Mouse (Mus musculus) retina, adult 2 months (tissue): ENCODE results near the gene Smap1.

Experiments
- DNase-seq: peaks from one replicate; pipeline ENCODE4 v3.0.0-alpha.2; 2012; ENCODE audit warnings: low read depth, low spot score

Smap1 gene

GRCm38 (mm10) chr1:23920275-23920674, 1.8 kb downstream of the Smap1 start:
- no peak for DNase-seq

GRCm38 (mm10) chr1:23919086-23919485, 3.0 kb downstream of the Smap1 start:
- DNase-seq: no peak

- no peak for DNase-seq
Measured at GRCm38 (mm10) chr1:23915483-23915882, 6.6 kb downstream of the Smap1 start.

- DNase-seq: no peak
Measured at GRCm38 (mm10) chr1:23912988-23913387, 9.1 kb downstream of the Smap1 start.

DNA sequence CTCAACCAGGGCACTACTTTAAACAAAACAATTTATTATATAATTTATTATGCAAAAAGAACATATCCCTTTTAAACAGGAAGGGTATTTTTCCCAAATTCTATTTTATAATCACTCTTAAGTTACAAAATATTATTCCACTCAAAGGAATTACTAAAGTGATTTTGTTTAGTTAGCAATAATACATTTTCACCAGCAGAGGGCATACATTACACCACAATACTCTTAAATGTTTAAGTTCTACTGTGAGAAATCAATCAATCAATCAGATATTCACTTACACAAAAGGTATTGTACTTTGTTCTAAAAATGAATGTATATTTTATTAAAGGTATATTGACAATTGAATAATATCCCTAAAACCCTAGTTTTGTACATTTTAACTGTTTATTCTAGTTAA, 16.0 kb downstream of the Smap1 start:
- no peak for DNase-seq

DNA sequence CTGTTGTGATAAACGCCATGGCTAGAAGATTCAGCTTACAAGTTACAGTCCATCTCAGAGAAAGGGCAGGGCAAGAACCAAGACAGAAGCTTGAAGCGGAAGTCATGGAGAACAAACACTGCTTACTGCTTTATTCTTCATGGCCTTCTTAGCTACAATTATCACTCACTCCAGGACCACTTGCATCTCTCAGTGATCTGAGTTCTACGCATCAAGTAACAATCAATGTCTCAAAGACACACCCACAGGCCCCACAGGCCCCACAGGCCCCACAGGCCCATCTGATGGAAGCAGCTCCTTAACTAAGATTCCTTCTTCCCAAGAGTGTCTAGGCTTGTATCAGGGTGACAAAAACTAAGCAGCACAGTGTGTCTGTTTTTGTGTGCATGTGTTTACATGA, 18.8 kb downstream of the Smap1 start:
- DNase-seq: no peak

- no peak for DNase-seq
Measured at GRCm38 (mm10) chr1:23902736-23903135, 19.4 kb downstream of the Smap1 start.

DNA sequence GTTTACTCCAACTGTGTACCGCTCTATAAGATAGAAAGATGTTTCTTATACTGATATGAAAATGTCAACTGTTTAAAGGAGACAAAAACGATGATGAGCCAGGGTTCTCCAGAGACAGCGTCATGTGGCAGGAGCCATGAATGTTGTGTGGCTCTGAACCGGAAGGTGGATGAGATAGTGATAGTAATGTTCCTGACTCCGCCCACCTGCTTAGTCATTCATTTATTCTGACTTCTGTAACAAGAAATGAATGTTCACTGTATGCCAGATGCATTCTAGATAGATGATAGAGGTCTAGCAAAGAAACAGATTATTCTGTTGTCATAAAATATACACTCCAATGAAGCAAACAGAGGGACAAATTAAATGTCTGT, 22.5 kb downstream of the Smap1 start:
- no peak for DNase-seq

DNA sequence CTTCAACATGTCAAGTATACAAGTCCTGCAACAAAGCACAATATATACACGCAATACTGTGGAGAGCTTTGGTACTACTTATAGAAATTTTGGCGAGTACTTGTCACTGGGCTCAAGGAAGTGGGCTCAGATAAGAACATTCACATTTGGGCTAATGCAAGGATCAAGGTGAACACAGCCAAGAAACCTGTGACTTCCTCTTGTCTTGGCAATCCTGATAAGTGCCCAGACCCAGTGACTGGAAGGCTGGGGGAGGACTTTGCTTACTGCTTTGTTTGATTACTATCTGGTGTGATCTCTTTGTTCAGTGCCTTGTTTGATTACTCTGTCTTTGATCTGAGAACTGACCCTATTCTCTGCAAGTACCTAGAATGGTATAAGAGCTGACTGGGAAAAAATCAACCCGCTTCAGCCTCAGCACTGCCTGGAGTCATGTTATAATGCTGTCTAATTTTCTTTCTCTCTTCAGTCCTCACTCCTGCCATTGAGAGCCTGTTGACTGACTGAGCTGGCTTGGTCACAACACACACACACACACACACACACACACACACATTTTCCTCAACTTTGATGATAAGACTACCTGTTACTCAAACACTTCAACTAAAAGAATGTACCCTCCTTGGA, 23.0 kb downstream of the Smap1 start:
- DNase-seq: no peak

GRCm38 (mm10) chr1:23892072-23892471, 30.0 kb downstream of the Smap1 start:
- no peak for DNase-seq

DNA sequence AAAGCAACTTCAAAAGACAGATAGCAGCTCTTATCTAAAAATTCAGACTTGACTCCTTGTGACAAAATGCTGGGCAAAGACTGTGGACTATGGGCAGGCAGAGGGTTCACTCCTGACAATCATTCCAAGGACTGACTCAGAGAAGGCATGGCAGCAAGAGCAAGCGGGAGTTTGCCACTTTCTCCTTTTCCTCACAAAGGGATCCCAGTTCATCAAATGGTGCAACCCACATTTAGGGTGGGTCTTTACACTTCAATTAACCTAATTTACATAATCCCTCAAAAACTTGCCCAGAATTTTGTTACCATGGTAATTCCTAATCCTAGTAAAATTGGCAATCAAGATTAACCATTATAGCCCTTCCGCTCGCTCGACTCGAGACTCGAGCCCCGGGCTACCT, 37.2 kb downstream of the Smap1 start:
- no peak for DNase-seq

DNA sequence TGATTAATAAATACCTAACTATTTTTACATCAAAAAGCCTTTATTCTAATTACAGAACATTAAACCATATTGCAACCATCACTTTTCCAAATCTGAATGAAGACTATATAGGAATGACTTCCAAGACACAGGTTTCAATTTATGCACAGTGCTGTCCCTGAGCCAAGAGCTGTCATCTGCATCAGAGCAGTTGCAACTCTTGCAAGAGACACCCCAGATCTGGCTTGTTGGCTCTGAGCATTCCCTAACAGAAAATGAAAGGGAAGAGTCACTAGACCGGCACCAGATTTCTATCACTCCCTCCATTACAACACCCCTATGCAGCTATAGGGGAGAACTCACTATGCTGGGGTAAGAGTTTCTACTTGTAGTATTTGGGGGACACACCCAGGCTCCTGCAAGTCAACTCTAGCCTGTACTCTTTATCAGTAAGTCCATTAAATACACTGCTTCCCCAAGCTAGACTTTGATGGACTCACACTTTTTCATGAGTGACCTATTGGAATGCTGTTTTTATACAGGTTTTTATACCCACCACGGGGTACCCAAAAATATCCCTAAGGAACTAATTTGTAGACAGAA, 37.9 kb downstream of the Smap1 start:
- DNase-seq: no peak

DNA sequence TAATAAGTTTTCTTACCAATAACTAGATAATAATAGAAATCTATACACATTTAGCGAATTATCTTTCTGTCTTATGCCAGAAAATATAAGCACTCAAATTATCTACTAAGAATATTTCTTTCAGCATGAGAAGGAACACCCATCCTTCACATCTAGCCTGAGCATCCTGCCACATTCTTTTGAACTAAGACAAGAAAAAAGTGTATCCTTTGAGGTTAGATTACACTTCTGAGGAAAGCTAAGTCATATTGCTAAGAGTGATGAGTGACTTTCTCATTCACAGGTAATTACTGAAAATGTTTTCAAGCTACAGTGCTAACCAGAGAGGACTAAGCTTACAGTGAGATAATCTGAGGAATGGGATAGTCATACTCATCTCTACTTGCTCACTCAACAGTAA, 39.4 kb downstream of the Smap1 start:
- no peak for DNase-seq

- DNase-seq: no peak
Measured at GRCm38 (mm10) chr1:23872194-23872593, 49.9 kb downstream of the Smap1 start.

DNA sequence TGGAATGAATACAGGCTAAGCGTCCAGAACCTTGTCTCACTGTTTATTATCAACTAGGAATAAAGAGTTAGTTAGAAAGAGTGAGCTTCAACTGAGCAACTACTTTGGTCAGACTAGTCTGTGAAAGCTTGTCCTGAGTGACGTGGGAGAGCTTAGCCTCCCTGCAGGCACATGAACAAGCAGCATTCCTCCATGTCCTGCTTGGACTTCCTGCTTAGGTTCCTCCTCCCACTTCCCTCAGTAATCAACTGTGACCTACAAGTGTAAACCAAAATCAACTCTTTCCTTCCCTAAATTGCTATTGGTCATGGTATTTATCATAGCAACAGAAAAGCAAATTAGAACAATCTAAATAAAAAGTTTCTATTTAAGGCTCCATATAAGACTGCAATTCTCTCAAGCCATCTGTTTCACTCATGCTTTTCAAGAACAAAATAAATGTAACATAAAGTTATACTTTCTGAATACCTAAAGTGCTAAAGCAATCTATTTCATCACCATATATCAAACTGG, 54.7 kb downstream of the Smap1 start:
- DNase-seq: no peak

DNA sequence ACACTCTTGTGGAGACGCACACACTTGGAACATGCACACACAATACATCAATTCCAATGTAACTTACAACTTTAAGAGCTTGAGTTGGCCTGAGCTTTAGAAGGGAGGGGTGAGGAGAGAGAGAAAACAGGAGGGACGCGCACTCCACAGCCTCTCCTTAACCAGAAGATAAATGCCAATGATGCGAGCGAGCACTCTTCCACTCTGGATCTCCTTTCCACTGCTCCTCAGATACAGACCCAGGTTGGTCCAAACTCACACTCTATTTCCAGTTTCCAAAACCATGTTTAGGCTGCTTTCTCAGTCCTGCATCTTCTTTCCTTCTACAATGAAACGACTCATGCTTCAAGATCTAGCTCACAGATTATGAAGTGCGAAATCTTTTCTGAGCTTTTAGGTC, 56.6 kb downstream of the Smap1 start:
- DNase-seq: no peak

DNA sequence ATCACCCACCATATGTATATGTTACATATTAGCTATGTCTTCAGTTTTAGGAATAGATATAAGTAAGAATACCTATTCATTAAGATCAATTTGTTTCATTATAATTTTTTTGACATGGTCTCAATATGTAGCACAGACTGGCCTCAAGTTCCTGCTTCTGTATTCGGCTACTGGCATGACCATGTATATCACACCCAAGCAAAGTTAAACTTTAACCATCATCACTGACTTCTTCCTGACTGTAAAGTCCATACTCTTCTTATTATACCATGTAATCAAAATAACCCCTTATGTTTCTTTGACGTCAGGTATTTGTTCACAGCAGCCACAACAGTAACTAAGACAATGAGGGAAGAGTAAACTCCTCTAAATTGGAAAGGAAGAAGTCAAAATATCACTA, 61.2 kb downstream of the Smap1 start:
- DNase-seq: no peak

GRCm38 (mm10) chr1:23855623-23856022, 66.5 kb downstream of the Smap1 start:
- DNase-seq: no peak

DNA sequence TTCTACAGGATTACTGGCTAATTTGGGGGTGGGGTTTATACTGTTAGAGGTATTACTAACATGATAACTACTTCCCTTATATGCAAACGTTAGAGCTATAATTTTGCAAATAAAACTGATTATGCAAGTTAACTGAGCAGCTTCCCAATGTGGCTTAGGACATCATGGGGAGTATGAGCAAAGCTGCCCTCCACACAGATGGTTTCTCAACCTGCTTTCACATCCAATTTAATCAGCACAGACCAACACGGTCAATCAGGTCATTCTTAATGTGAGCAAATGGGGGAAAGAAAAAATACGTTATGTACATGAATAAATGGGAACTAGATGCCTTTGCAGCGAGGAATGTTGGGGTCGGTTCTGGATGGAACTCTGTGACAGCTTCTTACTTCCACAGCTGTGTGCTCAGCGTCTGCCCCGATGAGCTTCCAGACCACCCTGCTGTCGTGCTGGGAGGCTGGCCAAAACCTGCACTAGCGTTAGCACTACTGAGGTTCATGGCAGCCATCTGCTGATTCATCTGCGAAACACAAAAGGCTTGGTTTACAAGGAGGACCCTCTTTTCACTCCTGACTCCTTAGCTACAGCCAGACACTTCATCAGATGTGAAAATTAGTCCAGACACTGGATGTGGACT, 76.0 kb downstream of the Smap1 start:
- DNase-seq: no peak

DNA sequence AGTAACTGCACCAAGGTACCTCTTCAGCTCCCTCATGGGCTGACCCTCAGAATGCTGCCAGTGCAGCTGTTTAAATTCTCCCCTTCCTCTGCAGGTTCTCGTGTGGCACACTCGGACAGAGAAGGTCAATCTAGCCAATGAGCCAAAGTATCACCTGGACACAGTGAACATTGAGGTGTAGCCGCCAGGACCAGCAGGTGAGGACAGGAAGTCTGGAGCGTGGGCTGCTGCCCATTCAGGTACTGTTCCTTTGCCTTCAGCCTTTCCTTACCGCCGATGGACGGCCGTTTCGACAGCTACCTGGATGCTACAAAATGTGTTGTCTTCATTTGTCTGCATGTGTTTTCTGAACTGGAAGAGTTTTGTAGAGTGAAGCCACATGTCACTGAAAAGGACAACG, 77.1 kb downstream of the Smap1 start:
- DNase-seq: no peak

GRCm38 (mm10) chr1:23843790-23844189, 78.3 kb downstream of the Smap1 start:
- DNase-seq: no peak

GRCm38 (mm10) chr1:23842629-23843028, 79.5 kb downstream of the Smap1 start:
- no peak for DNase-seq

DNA sequence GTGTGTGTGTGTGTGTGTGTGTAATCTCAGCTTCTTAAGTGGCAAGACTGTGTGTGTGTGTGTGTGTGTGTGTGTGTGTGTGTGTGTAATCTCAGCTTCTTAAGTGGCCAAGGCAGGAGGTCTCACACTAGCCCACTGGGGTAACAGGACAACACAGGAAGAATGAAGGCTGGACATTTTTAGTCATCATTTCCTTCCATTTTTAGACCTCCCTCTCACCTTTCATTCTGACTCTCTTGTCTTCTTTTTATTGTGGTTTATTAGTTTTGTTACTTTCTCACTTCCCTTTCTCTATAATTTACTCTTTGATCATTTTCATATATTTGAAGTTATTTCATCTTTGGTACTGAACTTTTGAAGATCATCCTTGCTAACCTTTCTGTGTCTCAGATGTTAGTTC, 81.2 kb downstream of the Smap1 start:
- DNase-seq: no peak
